Comparison of ENCODE assay signal across 11 mouse cellular contexts in genomic region chr2:108877141-108877540, GRCm38 (mm10).
DNase-seq lines count a peak whose midpoint lies in the region; ATAC-seq and TF ChIP-seq lines count a peak whose summit lies in the region.
"Had no signal": no experiment of that assay in that cellular context is flagged by ENCODE, and none has a peak within 500 bp of the region (broad histone marks: within the 10 kb centered on the region; RNA-seq: fewer than 3 reads in every experiment).

No protein-coding gene starts in this region.

- no peaks in the 10 kb centered on the region for H3K27me3 ChIP-seq in forebrain, embryonic 11.5 days (ENCODE audit: control insufficient read depth, insufficient read depth, low read length)
- H3K27me3 ChIP-seq in forebrain, embryonic 16.5 days (replicated peaks; ENCODE audit: control insufficient read depth, insufficient read depth, low read length) = no peaks in the 10 kb centered on the region
- no peaks in the 10 kb centered on the region for H3K27me3 ChIP-seq in liver, adult 2 months (ENCODE audit: control insufficient read depth, insufficient read depth, low read length)
- H3K27me3 ChIP-seq: megakaryocyte, embryonic 14.5 days had no signal

- H3K4me1 ChIP-seq in forebrain, embryonic 11.5 days (replicated peaks; ENCODE audit: control insufficient read depth, insufficient read depth, low read length) = no peaks in the 10 kb centered on the region
- H3K4me1 ChIP-seq in forebrain, embryonic 16.5 days (replicated peaks; ENCODE audit: control insufficient read depth, insufficient read depth, low read length) = no peaks in the 10 kb centered on the region
- H3K4me1 ChIP-seq in liver, adult 2 months (ENCODE audit: control insufficient read depth, insufficient read depth, low read length) = no peaks in the 10 kb centered on the region
- H3K4me1 ChIP-seq: megakaryocyte, embryonic 14.5 days had no signal

- DNase-seq in forebrain, embryonic 11.5 days (ENCODE audit: low spot score) = no peak
- DNase-seq in liver, adult 2 months (ENCODE audit: extremely low read depth, low read depth, low spot score) = peak; percentile 30
- DNase-seq in liver (no peak), MN1 (ENCODE audit: low spot score) (peak; percentile 47)
- DNase-seq in lung, postnatal 36 days = peak; percentile 34
- no peak for DNase-seq in adrenal gland, postnatal 14 days
- no peak for DNase-seq in adrenal gland, adult 2 months
- DNase-seq: layer of hippocampus, postnatal 36 days; right cerebral cortex, postnatal 4 days had no signal

- no peaks in the 10 kb centered on the region for H3K79me2 ChIP-seq in liver, adult 2 months (ENCODE audit: control insufficient read depth, insufficient read depth, low read length)

- no peak for TF ChIP-seq POLR2A in liver, adult 2 months (IDR thresholded peaks at IDR 0.05; ENCODE audit: extremely low read depth, insufficient read depth, low read length)

- H3K9me3 ChIP-seq in forebrain, embryonic 11.5 days (ENCODE audit: control insufficient read depth, low read length) = no peaks in the 10 kb centered on the region
- H3K9me3 ChIP-seq in forebrain, embryonic 16.5 days (ENCODE audit: control insufficient read depth, low read length) = no peaks in the 10 kb centered on the region
- H3K9me3 ChIP-seq: megakaryocyte, embryonic 14.5 days had no signal

- 81% methylated on average over 4 of the region's 4 CpGs for WGBS in forebrain, embryonic 11.5 days
- WGBS in forebrain, embryonic 16.5 days = 80% methylated on average over 4 of the region's 4 CpGs
- 66% methylated on average over 4 of the region's 4 CpGs for WGBS in liver, adult 2 months

- ATAC-seq in forebrain, embryonic 11.5 days (replicated peaks; ENCODE audit: low FRiP score) = peak; percentile 58; the same call in 1 of the 2 replicates
- ATAC-seq in forebrain, embryonic 16.5 days = no peak

- no peak for TF ChIP-seq CTCF in liver, adult 2 months (IDR thresholded peaks at IDR 0.05; ENCODE audit: low read depth, low read length)

- no peak overlapping the region for H3K9ac ChIP-seq in forebrain, embryonic 11.5 days (ENCODE audit: low read length)
- H3K9ac ChIP-seq in forebrain, embryonic 16.5 days (replicated peaks; ENCODE audit: low read depth, low read length) = no peak overlapping the region
- H3K9ac ChIP-seq in liver, adult 2 months (ENCODE audit: low read depth, low read length) = no peak overlapping the region

- H3K36me3 ChIP-seq in forebrain, embryonic 11.5 days (ENCODE audit: control insufficient read depth, insufficient read depth, low read length) = no peaks in the 10 kb centered on the region
- H3K36me3 ChIP-seq in forebrain, embryonic 16.5 days (ENCODE audit: control insufficient read depth, insufficient read depth) = no peaks in the 10 kb centered on the region
- no peaks in the 10 kb centered on the region for H3K36me3 ChIP-seq in liver, adult 2 months (ENCODE audit: control insufficient read depth, insufficient read depth, low read length)

- no peak overlapping the region for H3K4me3 ChIP-seq in forebrain, embryonic 11.5 days (ENCODE audit: low read depth, low read length)
- H3K4me3 ChIP-seq in forebrain, embryonic 16.5 days (replicated peaks; ENCODE audit: low read length) = no peak overlapping the region
- H3K4me3 ChIP-seq in liver, adult 2 months (ENCODE audit: insufficient read depth, low read depth, low read length) = no peak overlapping the region
- H3K4me3 ChIP-seq: megakaryocyte, embryonic 14.5 days had no signal

- no peak overlapping the region for H3K4me2 ChIP-seq in forebrain, embryonic 11.5 days (ENCODE audit: low read depth, low read length, severe bottlenecking)
- no peak overlapping the region for H3K4me2 ChIP-seq in forebrain, embryonic 16.5 days (ENCODE audit: low read length)

- H3K27ac ChIP-seq in forebrain, embryonic 11.5 days (ENCODE audit: low read depth, low read length) = no peak overlapping the region
- no peak overlapping the region for H3K27ac ChIP-seq in forebrain, embryonic 16.5 days (ENCODE audit: low read length)
- no peak overlapping the region for H3K27ac ChIP-seq in liver, adult 2 months (replicated peaks; ENCODE audit: insufficient read depth, low read depth, low read length)

Comparison
In these comparisons a context has a peak if more than half of its experiments do, and no peak if none do; other contexts are left out.
1. DNase-seq: peak in liver, adult 2 months (single experiment), MN1 (single experiment) and lung, postnatal 36 days (single experiment); none in forebrain, embryonic 11.5 days (single experiment), liver (single experiment), adrenal gland, postnatal 14 days (single experiment) and adrenal gland, adult 2 months (single experiment).